Mouse (Mus musculus): ENCODE measurements around the gene Zmym6.
A peak's percentile ranks its signal among the peaks of the same experiment; 100 is the strongest.
"Not testable (repeated sequence)": the region's sequence is repeated elsewhere in the genome, so short reads cannot be mapped to it uniquely, and the experiment has no call there.

Gene Zmym6

GRCm38 (mm10) chr4:127076875-127077548 is at the start of gene Zmym6:
TSS of gene Zmym6 (plus strand) at chr4:127077383.
- DNase-seq (ENCODE audit: low spot score) = peak; percentile 96

- DNase-seq (ENCODE audit: low spot score) = no peak
Measured at GRCm38 (mm10) chr4:127037158-127037557, 40.0 kb upstream of the Zmym6 start.

- DNase-seq (ENCODE audit: low spot score) = no peak
Measured at GRCm38 (mm10) chr4:127037908-127038827, 39.0 kb upstream of the Zmym6 start.

- DNase-seq (ENCODE audit: low spot score) = no peak
Measured at GRCm38 (mm10) chr4:127038828-127039349, 38.3 kb upstream of the Zmym6 start.

GRCm38 (mm10) chr4:127039871-127040483 is 37.2 kb upstream of the Zmym6 start:
- no peak for DNase-seq (ENCODE audit: low spot score)

- DNase-seq (ENCODE audit: low spot score) = no peak
Measured at GRCm38 (mm10) chr4:127043540-127043939, 33.6 kb upstream of the Zmym6 start.

GRCm38 (mm10) chr4:127051121-127051520 is 26.1 kb upstream of the Zmym6 start:
- no peak for DNase-seq (ENCODE audit: low spot score)

GRCm38 (mm10) chr4:127053071-127053470 is 24.1 kb upstream of the Zmym6 start:
- no peak for DNase-seq (ENCODE audit: low spot score)

GRCm38 (mm10) chr4:127054522-127055198 is 22.5 kb upstream of the Zmym6 start:
- no peak for DNase-seq (ENCODE audit: low spot score)

- peak; percentile 91 for DNase-seq (ENCODE audit: low spot score)
Measured at GRCm38 (mm10) chr4:127060585-127061290, 16.4 kb upstream of the Zmym6 start, which contains the start of gene Zmym1. TSS of gene Zmym1 (minus strand) at chr4:127061152.

- DNase-seq (ENCODE audit: low spot score) = no peak
Measured at GRCm38 (mm10) chr4:127064051-127064450, 13.1 kb upstream of the Zmym6 start.

- DNase-seq (ENCODE audit: low spot score) = no peak
Measured at GRCm38 (mm10) chr4:127074915-127075314, 2.3 kb upstream of the Zmym6 start.

GRCm38 (mm10) chr4:127080806-127081205 is 3.6 kb downstream of the Zmym6 start:
- no peak for DNase-seq (ENCODE audit: low spot score)

GRCm38 (mm10) chr4:127083131-127083530 is 5.9 kb downstream of the Zmym6 start:
- no peak for DNase-seq (ENCODE audit: low spot score)

- no peak for DNase-seq (ENCODE audit: low spot score)
Measured at GRCm38 (mm10) chr4:127085761-127086160, 8.6 kb downstream of the Zmym6 start.

GRCm38 (mm10) chr4:127091188-127091587 is 14.0 kb downstream of the Zmym6 start:
- DNase-seq (ENCODE audit: low spot score) = no peak

- DNase-seq (ENCODE audit: low spot score) = no peak
Measured at GRCm38 (mm10) chr4:127095090-127095489, 17.9 kb downstream of the Zmym6 start.

GRCm38 (mm10) chr4:127099552-127099951 is 22.4 kb downstream of the Zmym6 start:
- not testable (repeated sequence) for DNase-seq (ENCODE audit: low spot score)

GRCm38 (mm10) chr4:127107566-127107965 is 30.4 kb downstream of the Zmym6 start:
- no peak for DNase-seq (ENCODE audit: low spot score)

GRCm38 (mm10) chr4:127110570-127110969 is 33.4 kb downstream of the Zmym6 start:
- DNase-seq (ENCODE audit: low spot score) = no peak

- no peak for DNase-seq (ENCODE audit: low spot score)
Measured at GRCm38 (mm10) chr4:127123391-127123790, 46.2 kb downstream of the Zmym6 start, which contains the start of gene Tmem35b. TSS of gene Tmem35b (plus strand) at chr4:127123691.

Measured in retina, embryonic 14.5 days (tissue).